Mouse (Mus musculus): ENCODE measurements around the gene 3100002H09Rik. TPM values are rescaled to one million over a fixed set of nuclear protein-coding genes. Genes with fewer than 3 reads are reported as not detected.

Gene 3100002H09Rik
- total RNA-seq (2023), result not detected

DNA sequence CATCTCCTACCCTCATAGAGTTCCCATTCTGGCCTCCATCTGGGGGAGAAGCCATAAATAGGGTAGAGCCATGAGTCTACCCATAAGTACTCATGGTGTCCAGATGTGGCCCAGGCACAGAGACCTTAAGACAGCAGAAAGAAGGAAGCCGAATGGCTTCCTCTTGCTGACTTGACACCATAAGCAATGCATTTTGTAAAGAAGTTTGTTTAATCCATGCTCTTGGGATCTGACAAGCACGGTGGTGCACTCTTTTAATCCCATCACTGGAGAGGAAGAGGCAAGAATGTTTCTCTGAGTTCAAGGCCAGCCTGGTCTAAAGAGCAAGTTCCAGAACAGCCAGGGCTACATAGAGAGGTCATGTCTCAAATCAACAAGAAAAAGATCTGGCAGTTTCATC lies at the start of gene 3100002H09Rik:
Gene 3100002H09Rik, minus strand, starts transcription at position 101 of the 400 bp plus-strand sequence.

DNA sequence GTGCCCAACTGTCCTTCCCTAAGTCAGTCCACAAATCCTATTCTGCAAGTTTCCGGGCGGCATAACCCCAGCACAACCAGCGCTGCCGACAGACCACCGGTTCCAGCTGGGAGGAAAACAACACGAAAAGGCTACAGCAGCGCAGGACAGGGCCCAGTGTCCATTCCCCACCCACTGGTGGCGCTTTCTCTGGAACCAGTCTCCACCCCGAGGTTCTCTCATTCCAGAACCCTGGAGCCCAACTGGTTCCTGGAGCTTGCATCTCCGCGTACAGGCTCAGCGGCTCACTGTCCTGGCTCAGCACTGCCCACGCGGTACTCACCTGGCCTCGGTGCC lies 45.9 kb upstream of the 3100002H09Rik start, which contains the start of gene Pou3f1:
Gene Pou3f1, plus strand, starts transcription at position 290 of the 336 bp plus-strand sequence.

Other genes starting within 250 kb of the 3100002H09Rik start
- gene Pou3f1, start 46.0 kb upstream of the 3100002H09Rik start, total RNA-seq (2023), result not detected
- gene Utp11, start 82.8 kb upstream of the 3100002H09Rik start, total RNA-seq (2023), result 10 to 100 TPM; 24.6 to 25.7 TPM
- 10 to 100 TPM; 16.2 to 16.3 TPM for gene Fhl3, start 89.9 kb upstream of the 3100002H09Rik start, total RNA-seq (2023)
- gene Sf3a3, start 104.0 kb upstream of the 3100002H09Rik start, total RNA-seq (2023), result 10 to 100 TPM; 58.4 to 64.6 TPM
- gene Inpp5b, start 131.0 kb upstream of the 3100002H09Rik start, total RNA-seq (2023), result 10 to 100 TPM; 35.4 to 41.1 TPM
- gene Mtf1, start 191.3 kb upstream of the 3100002H09Rik start, total RNA-seq (2023), result 10 to 100 TPM; 41.4 to 41.7 TPM
- 100 to 1,000 TPM; 123 to 124 TPM for gene Yrdc, start 239.9 kb upstream of the 3100002H09Rik start, total RNA-seq (2023)
- gene 1110065P20Rik, start 240.4 kb upstream of the 3100002H09Rik start, total RNA-seq (2023), result 10 to 100 TPM; 14.8 to 15.2 TPM